Mouse (Mus musculus) limb, embryonic 12.5 days (tissue): ENCODE measurements around the gene Ccdc24. TPM values are rescaled to one million over a fixed set of nuclear protein-coding genes. Genes with fewer than 3 reads are reported as not detected.
A peak's percentile ranks its signal among the peaks of the same experiment; 100 is the strongest.

ENCODE experiments used
- ATAC-seq: fragments of 200-750 bp; cut with Nextera tagmentation; 2 replicates; pipeline ENCODE4 v1.8.0; 2017; ENCODE audit warnings: low read depth, moderate TSS enrichment; ENCODE audit not compliant: insufficient number of reproducible peaks, insufficient read depth, low FRiP score, low TSS enrichment
- H3K27ac ChIP-seq: fragments of 300-500 bp; sonication (generic); 2 replicates; pipeline ENCODE4 v1.5.1; 2016; ENCODE audit warnings: mild to moderate bottlenecking, moderate library complexity
- H3K27me3 ChIP-seq: fragments of 300-500 bp; sonication (generic); 2 replicates; pipeline ENCODE4 v1.6.1; 2016; ENCODE audit warnings: mild to moderate bottlenecking, moderate library complexity
- H3K36me3 ChIP-seq: fragments of 300-500 bp; sonication (generic); 2 replicates; pipeline ENCODE4 v1.6.1; 2016; ENCODE audit warnings: mild to moderate bottlenecking, moderate library complexity
- H3K4me1 ChIP-seq: fragments of 300-500 bp; sonication (generic); replicated peaks from 2 replicates; pipeline ENCODE4 v1.6.1; 2016
- H3K4me2 ChIP-seq: fragments of 300-500 bp; sonication (generic); 2 replicates; pipeline ENCODE4 v1.6.1; 2016; ENCODE audit warnings: mild to moderate bottlenecking, moderate library complexity
- H3K4me3 ChIP-seq: fragments of 300-500 bp; sonication (generic); replicated peaks from 2 replicates; pipeline ENCODE4 v1.5.1; 2016; ENCODE audit warnings: mild to moderate bottlenecking
- H3K9ac ChIP-seq: fragments of 300-500 bp; sonication (generic); replicated peaks from 2 replicates; pipeline ENCODE4 v1.6.1; 2016; ENCODE audit warnings: mild to moderate bottlenecking, moderate library complexity
- H3K9me3 ChIP-seq: fragments of 300-500 bp; sonication (generic); 2 replicates; pipeline ENCODE4 v1.6.1; 2016; ENCODE audit warnings: mild to moderate bottlenecking, moderate library complexity
- WGBS: fragments of 180-500 bp; shearing (Covaris S2); methylation state at CpG from one replicate; pipeline ENCODE4 v1.1.7; 2016; 5-methylcytosine and 5-hydroxymethylcytosine counted together
- polyA plus RNA-seq: library from polyadenylated mRNA; unstranded; fragments of >200 nt; fragmentation: Nextera tagmentation; extraction: Ambion mirVana; gene quantifications from 2 replicates; pipeline ENCODE4 v1.2.1, GENCODE M21; 2016

Gene Ccdc24
- polyA plus RNA-seq, 1 experiment from 2014 or later, result 2.7 TPM

GRCm38 (mm10) chr4:117912685-117913273, 40.4 kb upstream of the Ccdc24 start:
- WGBS, result 63% methylated on average over 7 of the region's 7 CpGs
- H3K4me1 ChIP-seq, result peaks cover 34% of the 10 kb centered on the region
- H3K36me3 ChIP-seq, result peaks cover 44% of the 10 kb centered on the region
- no peak overlapping the region; the same call in 1 of the 2 replicates for H3K9ac ChIP-seq
- peak overlapping the region; percentile 100 for H3K4me2 ChIP-seq
- no peaks in the 10 kb centered on the region for H3K9me3 ChIP-seq
- H3K4me3 ChIP-seq, result no peak overlapping the region
- ATAC-seq, result no peak
- H3K27me3 ChIP-seq, result no peaks in the 10 kb centered on the region
- H3K27ac ChIP-seq, result no peak overlapping the region

- Histone ChIP-seq H3K36me3 (peaks cover 47% of the 10 kb centered on the region), H3K4me3 (no peak overlapping the region)
These were observed 39.8 kb upstream of the Ccdc24 start for GRCm38 (mm10) chr4:117912131-117912561.

GRCm38 (mm10) chr4:117908834-117909453, 36.6 kb upstream of the Ccdc24 start:
- H3K36me3 ChIP-seq, result peaks cover 74% of the 10 kb centered on the region
- ATAC-seq, result no peak
- no peak overlapping the region for H3K27ac ChIP-seq

More at GRCm38 (mm10) chr4:117912131-117912561, 39.8 kb upstream of the Ccdc24 start:
- Histone ChIP-seq H3K4me2 (no peak overlapping the region), H3K9ac (no peak overlapping the region), H3K27me3 (no peaks in the 10 kb centered on the region), H3K4me1 (peaks cover 34% of the 10 kb centered on the region), H3K9me3 (no peaks in the 10 kb centered on the region), H3K27ac (no peak overlapping the region)
- ATAC-seq, result no peak
- 93% methylated on average over 13 of the region's 13 CpGs for WGBS

GRCm38 (mm10) chr4:117906196-117906595, 33.8 kb upstream of the Ccdc24 start:
- no peaks in the 10 kb centered on the region for H3K27me3 ChIP-seq
- H3K4me1 ChIP-seq, result peaks cover 4% of the 10 kb centered on the region; the same call in 1 of the 2 replicates
- no peak overlapping the region for H3K4me3 ChIP-seq
- no peak overlapping the region for H3K4me2 ChIP-seq
- ATAC-seq, result no peak
- no peak overlapping the region for H3K9ac ChIP-seq
- 91% methylated on average over 3 of the region's 3 CpGs for WGBS
- no peak overlapping the region for H3K27ac ChIP-seq
- H3K36me3 ChIP-seq, result peaks cover 88% of the 10 kb centered on the region
- no peaks in the 10 kb centered on the region for H3K9me3 ChIP-seq

More at GRCm38 (mm10) chr4:117908834-117909453, 36.6 kb upstream of the Ccdc24 start:
- Histone ChIP-seq H3K27me3 (no peaks in the 10 kb centered on the region), H3K4me1 (peaks cover 21% of the 10 kb centered on the region), H3K9me3 (no peaks in the 10 kb centered on the region), H3K4me2 (no peak overlapping the region), H3K4me3 (no peak overlapping the region), H3K9ac (no peak overlapping the region)
- 77% methylated on average over 8 of the region's 8 CpGs for WGBS

GRCm38 (mm10) chr4:117904761-117905160, 32.4 kb upstream of the Ccdc24 start:
- Histone ChIP-seq H3K9ac (no peak overlapping the region), H3K4me2 (no peak overlapping the region), H3K36me3 (peaks cover 89% of the 10 kb centered on the region), H3K27me3 (no peaks in the 10 kb centered on the region), H3K27ac (no peak overlapping the region), H3K9me3 (no peaks in the 10 kb centered on the region), H3K4me1 (peaks cover 4% of the 10 kb centered on the region; the same call in 1 of the 2 replicates), H3K4me3 (no peak overlapping the region)
- no peak for ATAC-seq
- 94% methylated on average over 8 of the region's 8 CpGs for WGBS

GRCm38 (mm10) chr4:117904094-117904493, 31.7 kb upstream of the Ccdc24 start:
- 95% methylated on average over 10 of the region's 10 CpGs for WGBS
- Histone ChIP-seq H3K36me3 (peaks cover 92% of the 10 kb centered on the region), H3K27ac (no peak overlapping the region), H3K9me3 (no peaks in the 10 kb centered on the region), H3K4me2 (no peak overlapping the region), H3K4me3 (no peak overlapping the region), H3K9ac (no peak overlapping the region), H3K4me1 (peaks cover 4% of the 10 kb centered on the region; the same call in 1 of the 2 replicates), H3K27me3 (no peaks in the 10 kb centered on the region)
- ATAC-seq, result no peak

- 71% methylated on average over 3 of the region's 3 CpGs for WGBS
These were observed 25.8 kb upstream of the Ccdc24 start for GRCm38 (mm10) chr4:117898111-117898510.

GRCm38 (mm10) chr4:117896031-117896430, 23.7 kb upstream of the Ccdc24 start:
- Histone ChIP-seq H3K9me3 (no peaks in the 10 kb centered on the region), H3K4me3 (no peak overlapping the region), H3K27ac (no peak overlapping the region), H3K4me1 (peaks cover 7% of the 10 kb centered on the region), H3K36me3 (peaks cover 73% of the 10 kb centered on the region), H3K4me2 (no peak overlapping the region), H3K9ac (no peak overlapping the region), H3K27me3 (no peaks in the 10 kb centered on the region)
- no peak for ATAC-seq
- 95% methylated on average over 6 of the region's 6 CpGs for WGBS

More at GRCm38 (mm10) chr4:117898111-117898510, 25.8 kb upstream of the Ccdc24 start:
- Histone ChIP-seq H3K36me3 (peaks cover 94% of the 10 kb centered on the region), H3K4me3 (no peak overlapping the region), H3K27ac (no peak overlapping the region), H3K27me3 (no peaks in the 10 kb centered on the region), H3K4me2 (no peak overlapping the region), H3K9me3 (no peaks in the 10 kb centered on the region), H3K4me1 (no peaks in the 10 kb centered on the region), H3K9ac (no peak overlapping the region)
- no peak for ATAC-seq

GRCm38 (mm10) chr4:117895339-117895738, 23.0 kb upstream of the Ccdc24 start:
- Histone ChIP-seq H3K36me3 (peaks cover 66% of the 10 kb centered on the region), H3K4me3 (no peak overlapping the region), H3K27ac (no peak overlapping the region), H3K9ac (no peak overlapping the region), H3K9me3 (no peaks in the 10 kb centered on the region), H3K4me2 (no peak overlapping the region), H3K27me3 (no peaks in the 10 kb centered on the region), H3K4me1 (peaks cover 12% of the 10 kb centered on the region)
- ATAC-seq, result no peak
- 78% methylated on average over 7 of the region's 7 CpGs for WGBS

- Histone ChIP-seq H3K4me3 (no peak overlapping the region), H3K4me1 (peaks cover 12% of the 10 kb centered on the region), H3K9ac (no peak overlapping the region), H3K27ac (no peak overlapping the region), H3K9me3 (no peaks in the 10 kb centered on the region), H3K36me3 (peaks cover 65% of the 10 kb centered on the region), H3K4me2 (no peak overlapping the region), H3K27me3 (no peaks in the 10 kb centered on the region)
- 89% methylated on average over 8 of the region's 8 CpGs for WGBS
- ATAC-seq, result no peak
These were observed 22.2 kb upstream of the Ccdc24 start for GRCm38 (mm10) chr4:117894601-117895000.

GRCm38 (mm10) chr4:117893376-117893775, 21.0 kb upstream of the Ccdc24 start:
- Histone ChIP-seq H3K4me3 (no peak overlapping the region), H3K9ac (no peak overlapping the region), H3K4me2 (no peak overlapping the region), H3K4me1 (peaks cover 12% of the 10 kb centered on the region), H3K9me3 (no peaks in the 10 kb centered on the region), H3K27me3 (no peaks in the 10 kb centered on the region), H3K27ac (no peak overlapping the region), H3K36me3 (peaks cover 61% of the 10 kb centered on the region)
- WGBS, result 23% methylated on average over 9 of the region's 9 CpGs
- no peak for ATAC-seq
